Mouse (Mus musculus) CH12.LX (cell line): ENCODE measurements around the gene 1700113H08Rik.

Source experiments
- CTCF ChIP-seq, 2 experiments: IDR thresholded peaks in 1 of 2; conservative IDR thresholded peaks in 1 of 2; 2 replicates each; pipeline ENCODE4 v1.5.1; 2011 to 2012; ENCODE audit warnings: low read depth in 2 of 2, low read length in 2 of 2, improper control_type of control experiment in 1 of 2, inconsistent platforms in 1 of 2, mild to moderate bottlenecking in 1 of 2, moderate library complexity in 1 of 2
- E2F4 ChIP-seq: IDR thresholded peaks from 2 replicates; pipeline ENCODE4 v1.6.1; 2011; ENCODE audit warnings: low read depth, low read length, improper control_type of control experiment; ENCODE audit not compliant: insufficient replicate concordance
- HCFC1 ChIP-seq: IDR thresholded peaks from 2 replicates; pipeline ENCODE4 v1.6.1; 2012; ENCODE audit warnings: low read depth, mild to moderate bottlenecking, inconsistent platforms, low read length, improper control_type of control experiment
- MAX ChIP-seq: IDR thresholded peaks from 2 replicates; pipeline ENCODE4 v1.6.1; 2011; ENCODE audit warnings: low read length, improper control_type of control experiment
- MAZ ChIP-seq: IDR thresholded peaks from 2 replicates; pipeline ENCODE4 v1.6.1; 2012; ENCODE audit warnings: low read depth, mild to moderate bottlenecking, inconsistent platforms, low read length, improper control_type of control experiment, moderate library complexity
- TBP ChIP-seq: conservative IDR thresholded peaks from 2 replicates; pipeline ENCODE4 v1.6.1; 2011; ENCODE audit warnings: low read depth, low read length, improper control_type of control experiment
- USF1 ChIP-seq: IDR thresholded peaks from 2 replicates; pipeline ENCODE4 v1.6.1; 2014; ENCODE audit warnings: low read depth, mild to moderate bottlenecking, inconsistent platforms, low read length, improper control_type of control experiment
- USF2 ChIP-seq: conservative IDR thresholded peaks from 2 replicates; pipeline ENCODE4 v1.6.1; 2011; ENCODE audit warnings: low read depth, low read length, improper control_type of control experiment
- ZC3H11A ChIP-seq: IDR thresholded peaks from 2 replicates; pipeline ENCODE4 v1.6.1; 2012; ENCODE audit warnings: low read depth, mild to moderate bottlenecking, inconsistent platforms, low read length, improper control_type of control experiment
- ZKSCAN1 ChIP-seq: IDR thresholded peaks from 2 replicates; pipeline ENCODE4 v1.6.1; 2012; ENCODE audit warnings: low read depth, inconsistent platforms, low read length, improper control_type of control experiment, borderline replicate concordance

DNA sequence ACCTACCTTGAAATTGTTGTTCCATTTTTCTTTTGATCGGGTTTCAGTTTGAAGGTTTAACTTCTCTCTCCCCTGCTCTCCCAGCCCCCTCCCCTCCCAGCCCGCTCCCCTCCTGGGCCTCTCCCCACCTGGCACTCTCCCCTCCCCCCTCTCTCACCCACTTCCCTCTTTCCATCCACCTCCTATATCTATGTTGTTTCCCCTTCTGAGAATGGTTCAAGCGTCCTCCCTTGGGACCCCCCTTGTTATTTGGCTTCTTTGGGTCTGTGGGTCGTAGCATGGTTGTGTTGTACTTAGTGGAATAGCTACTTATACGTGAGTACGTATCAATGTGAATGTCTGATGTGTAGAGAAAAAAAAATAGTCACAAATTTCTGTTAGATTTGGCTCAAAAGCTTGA, 40.9 kb downstream of the 1700113H08Rik start:
- no peak for TF ChIP-seq HCFC1
- no peak for TF ChIP-seq TBP
- no peak for TF ChIP-seq E2F4
- TF ChIP-seq MAX, result no peak
- TF ChIP-seq MAZ, result no peak
- no peak for TF ChIP-seq USF2
- no peak for TF ChIP-seq ZC3H11A
- TF ChIP-seq CTCF (conservative IDR thresholded peaks at IDR 0.05 in 1 of 2, IDR thresholded peaks at IDR 0.05 in 1 of 2; ENCODE audit: low read depth in 2 of 2, low read length in 2 of 2), result no peak
- no peak for TF ChIP-seq USF1
- no peak for TF ChIP-seq ZKSCAN1
